In genomic region chr15:97744930-97745329, GRCm38 (mm10) we compare ENCODE assay signal across 9 mouse cellular contexts. TPM values are rescaled to one million over a fixed set of nuclear protein-coding genes. Genes with fewer than 3 reads are reported as not detected.
DNase-seq lines count a peak whose midpoint lies in the region; ATAC-seq and TF ChIP-seq lines count a peak whose summit lies in the region.
"Had no signal": no experiment of that assay in that cellular context is flagged by ENCODE, and none has a peak within 500 bp of the region (broad histone marks: within the 10 kb centered on the region; RNA-seq: fewer than 3 reads in every experiment).

No protein-coding gene starts in this region.

- no peak overlapping the region for H3K4me3 ChIP-seq in kidney, embryonic 15.5 days (replicated peaks)
- no peak overlapping the region for H3K4me3 ChIP-seq in embryonic facial prominence, embryonic 10.5 days
- no peak overlapping the region for H3K4me3 ChIP-seq in limb, embryonic 14.5 days (replicated peaks; ENCODE audit: low read length)
- H3K4me3 ChIP-seq in stomach, embryonic 15.5 days (replicated peaks) = no peak overlapping the region
- H3K4me3 ChIP-seq: forebrain, embryonic 13.5 days had no signal

- H3K36me3 ChIP-seq in kidney, embryonic 15.5 days = peaks cover 50% of the 10 kb centered on the region
- no peaks in the 10 kb centered on the region for H3K36me3 ChIP-seq in embryonic facial prominence, embryonic 10.5 days (replicated peaks)
- peaks cover 10% of the 10 kb centered on the region; the same call in 1 of the 2 replicates for H3K36me3 ChIP-seq in limb, embryonic 14.5 days (ENCODE audit: control insufficient read depth, insufficient read depth, low read length)
- no peaks in the 10 kb centered on the region for H3K36me3 ChIP-seq in stomach, embryonic 15.5 days

- WGBS in kidney, embryonic 15.5 days = 55% methylated on average over 10 of the region's 10 CpGs
- WGBS in embryonic facial prominence, embryonic 10.5 days = 82% methylated on average over 10 of the region's 10 CpGs
- WGBS in limb, embryonic 14.5 days = 47% methylated on average over 10 of the region's 10 CpGs
- 54% methylated on average over 10 of the region's 10 CpGs for WGBS in stomach, embryonic 15.5 days

- no peak overlapping the region for H3K4me2 ChIP-seq in kidney, embryonic 15.5 days
- no peak overlapping the region for H3K4me2 ChIP-seq in limb, embryonic 14.5 days (replicated peaks; ENCODE audit: low read depth, low read length, severe bottlenecking)
- no peak overlapping the region for H3K4me2 ChIP-seq in stomach, embryonic 15.5 days
- H3K4me2 ChIP-seq: forebrain, embryonic 13.5 days had no signal

- no peak for TF ChIP-seq POLR2A in limb, embryonic 14.5 days (IDR thresholded peaks at IDR 0.05; ENCODE audit: borderline replicate concordance, extremely low read depth, insufficient read depth, insufficient read length)

- no peak overlapping the region for H3K9ac ChIP-seq in kidney, embryonic 15.5 days
- no peak overlapping the region for H3K9ac ChIP-seq in limb, embryonic 14.5 days (ENCODE audit: low read depth, low read length, severe bottlenecking)
- H3K9ac ChIP-seq in stomach, embryonic 15.5 days = no peak overlapping the region
- H3K9ac ChIP-seq: forebrain, embryonic 13.5 days had no signal

- peaks cover 9% of the 10 kb centered on the region; the same call in 1 of the 2 replicates for H3K4me1 ChIP-seq in kidney, embryonic 15.5 days
- H3K4me1 ChIP-seq in embryonic facial prominence, embryonic 10.5 days = peaks cover 26% of the 10 kb centered on the region
- H3K4me1 ChIP-seq in limb, embryonic 14.5 days (ENCODE audit: control insufficient read depth, insufficient read depth, low read length) = peaks cover 9% of the 10 kb centered on the region
- 0 out of 2 replicates have a peak, but pooled peaks cover 11% of the 10 kb centered on the region for H3K4me1 ChIP-seq in stomach, embryonic 15.5 days

- peak overlapping the region; percentile 2; the same call in 1 of the 2 replicates for H3K27ac ChIP-seq in kidney, embryonic 15.5 days
- H3K27ac ChIP-seq in embryonic facial prominence, embryonic 10.5 days (replicated peaks) = 0 out of 2 replicates have a peak overlapping the region, but pooled peaks have one; percentile 30
- no peak overlapping the region for H3K27ac ChIP-seq in limb, embryonic 14.5 days (replicated peaks; ENCODE audit: low read depth, low read length)
- H3K27ac ChIP-seq in stomach, embryonic 15.5 days = no peak overlapping the region
- H3K27ac ChIP-seq: forebrain, embryonic 13.5 days had no signal

- no peak for ATAC-seq in kidney, embryonic 15.5 days (replicated peaks; ENCODE audit: low FRiP score)
- peak; percentile 54; the same call in 1 of the 2 replicates for ATAC-seq in limb, embryonic 14.5 days (ENCODE audit: low FRiP score, low read depth)
- ATAC-seq in stomach, embryonic 15.5 days (ENCODE audit: insufficient read depth, low FRiP score, low read depth) = 0 out of 2 replicates have a peak, but pooled peaks have one; percentile 19
- ATAC-seq in CD4-positive, CD25-positive, alpha-beta regulatory T cell, adult 4 months = no peak
- ATAC-seq: forebrain, embryonic 13.5 days had no signal

- no peak for DNase-seq in kidney, postnatal 36 days
- no peak for DNase-seq in embryonic facial prominence, embryonic 10.5 days (ENCODE audit: low spot score)
- DNase-seq in limb, embryonic 14.5 days (ENCODE audit: low spot score) = peak; percentile 30
- no peak for DNase-seq in right cerebral cortex, adult 2 months (ENCODE audit: low spot score in 2 of 2)
- DNase-seq in embryo, embryonic 11 days = no peak

- H3K27me3 ChIP-seq in kidney, embryonic 15.5 days = no peaks in the 10 kb centered on the region
- H3K27me3 ChIP-seq in embryonic facial prominence, embryonic 10.5 days (replicated peaks; ENCODE audit: low read depth, poor library complexity, severe bottlenecking) = no peaks in the 10 kb centered on the region
- H3K27me3 ChIP-seq in limb, embryonic 14.5 days (ENCODE audit: control insufficient read depth, insufficient read depth, low read length) = no peaks in the 10 kb centered on the region
- H3K27me3 ChIP-seq in stomach, embryonic 15.5 days (replicated peaks) = no peaks in the 10 kb centered on the region
- H3K27me3 ChIP-seq: forebrain, embryonic 13.5 days had no signal

- H3K9me3 ChIP-seq in kidney, embryonic 15.5 days (replicated peaks) = no peaks in the 10 kb centered on the region
- H3K9me3 ChIP-seq in embryonic facial prominence, embryonic 10.5 days = no peaks in the 10 kb centered on the region
- H3K9me3 ChIP-seq in limb, embryonic 14.5 days (ENCODE audit: control insufficient read depth, low read length) = no peaks in the 10 kb centered on the region
- no peaks in the 10 kb centered on the region for H3K9me3 ChIP-seq in stomach, embryonic 15.5 days
- H3K9me3 ChIP-seq: forebrain, embryonic 13.5 days had no signal

RNA-seq across cellular contexts. Expression of gene Endou, which starts 13.8 kb away (rescaled TPM):
- 0.36 and 0.85 TPM in 2 replicates for polyA plus RNA-seq in kidney, embryonic 15.5 days (2015; fragmentation: Nextera tagmentation; extraction: Ambion mirVana)
- 0.06 TPM in 1 of 2 replicates, not detected in the other for polyA plus RNA-seq in embryonic facial prominence, embryonic 10.5 days (2016; fragmentation: Nextera tagmentation; extraction: Ambion mirVana)
- polyA plus RNA-seq in limb, embryonic 14.5 days (2012; rRNA removed) = 7.1 and 9.4 TPM in 2 replicates
- 8.7 and 11.6 TPM in 2 replicates for polyA plus RNA-seq in limb, embryonic 14.5 days (2014; fragmentation: Nextera tagmentation; extraction: Ambion mirVana)
- 0.35 and 2.2 TPM in 2 replicates for polyA plus RNA-seq in stomach, embryonic 15.5 days (2015; fragmentation: Nextera tagmentation; extraction: Ambion mirVana)
- under 1 TPM in 1 of 2 experiments, not detected in 1; 0.22 TPM for polyA plus RNA-seq in CD4-positive, CD25-positive, alpha-beta regulatory T cell, adult 4 months (2017; shearing (Covaris generic))

RNA-seq across cellular contexts. Expression of gene Rapgef3, which starts 22.8 kb away (rescaled TPM):
- 23.0 and 29.7 TPM in 2 replicates for polyA plus RNA-seq in kidney, embryonic 15.5 days (2015; fragmentation: Nextera tagmentation; extraction: Ambion mirVana)
- polyA plus RNA-seq in embryonic facial prominence, embryonic 10.5 days (2016; fragmentation: Nextera tagmentation; extraction: Ambion mirVana) = 5.5 and 5.9 TPM in 2 replicates
- polyA plus RNA-seq in limb, embryonic 14.5 days (2012; rRNA removed) = 21.7 and 30.9 TPM in 2 replicates
- 8.0 and 8.4 TPM in 2 replicates for polyA plus RNA-seq in limb, embryonic 14.5 days (2014; fragmentation: Nextera tagmentation; extraction: Ambion mirVana)
- polyA plus RNA-seq in stomach, embryonic 15.5 days (2015; fragmentation: Nextera tagmentation; extraction: Ambion mirVana) = 9.0 and 10.0 TPM in 2 replicates
- polyA plus RNA-seq in CD4-positive, CD25-positive, alpha-beta regulatory T cell, adult 4 months (2017; shearing (Covaris generic)) = 1 to 10 TPM in 1 of 2 experiments, under 1 TPM in 1; 0.31 to 1.5 TPM

RNA-seq across cellular contexts. Expression of gene Slc48a1, which starts 33.4 kb away (rescaled TPM):
- 57.5 and 58.8 TPM in 2 replicates for polyA plus RNA-seq in kidney, embryonic 15.5 days (2015; fragmentation: Nextera tagmentation; extraction: Ambion mirVana)
- 17.8 and 18.9 TPM in 2 replicates for polyA plus RNA-seq in embryonic facial prominence, embryonic 10.5 days (2016; fragmentation: Nextera tagmentation; extraction: Ambion mirVana)
- 23.4 and 29.1 TPM in 2 replicates for polyA plus RNA-seq in limb, embryonic 14.5 days (2012; rRNA removed)
- polyA plus RNA-seq in limb, embryonic 14.5 days (2014; fragmentation: Nextera tagmentation; extraction: Ambion mirVana) = 46.2 and 47.3 TPM in 2 replicates
- 29.6 and 41.9 TPM in 2 replicates for polyA plus RNA-seq in stomach, embryonic 15.5 days (2015; fragmentation: Nextera tagmentation; extraction: Ambion mirVana)
- polyA plus RNA-seq in CD4-positive, CD25-positive, alpha-beta regulatory T cell, adult 4 months (2017; shearing (Covaris generic)) = 10 to 100 TPM; 33.9 to 37.1 TPM

RNA-seq across cellular contexts. Expression of gene Rpap3, which starts 39.3 kb away (rescaled TPM):
- 29.5 and 33.8 TPM in 2 replicates for polyA plus RNA-seq in kidney, embryonic 15.5 days (2015; fragmentation: Nextera tagmentation; extraction: Ambion mirVana)
- 38.8 and 40.2 TPM in 2 replicates for polyA plus RNA-seq in embryonic facial prominence, embryonic 10.5 days (2016; fragmentation: Nextera tagmentation; extraction: Ambion mirVana)
- polyA plus RNA-seq in limb, embryonic 14.5 days (2012; rRNA removed) = 15.2 and 22.7 TPM in 2 replicates
- 31.1 and 31.4 TPM in 2 replicates for polyA plus RNA-seq in limb, embryonic 14.5 days (2014; fragmentation: Nextera tagmentation; extraction: Ambion mirVana)
- polyA plus RNA-seq in stomach, embryonic 15.5 days (2015; fragmentation: Nextera tagmentation; extraction: Ambion mirVana) = 20.0 and 22.3 TPM in 2 replicates
- 10 to 100 TPM; 25.7 to 31.8 TPM for polyA plus RNA-seq in CD4-positive, CD25-positive, alpha-beta regulatory T cell, adult 4 months (2017; shearing (Covaris generic))

Comparison
In these comparisons a context has a peak if more than half of its experiments do, and no peak if none do; other contexts are left out.
1. ATAC-seq: peak in limb, embryonic 14.5 days (single experiment) and stomach, embryonic 15.5 days (single experiment); none in kidney, embryonic 15.5 days (single experiment) and CD4-positive, CD25-positive, alpha-beta regulatory T cell, adult 4 months (single experiment).
2. H3K27ac ChIP-seq: peak in kidney, embryonic 15.5 days (single experiment) and embryonic facial prominence, embryonic 10.5 days (single experiment); none in limb, embryonic 14.5 days (single experiment) and stomach, embryonic 15.5 days (single experiment).